Mouse (Mus musculus) myocyte (in vitro differentiated cells): Measurements from ENCODE around the gene Olr1.

Source experiments
- CEBPB ChIP-seq: IDR thresholded peaks from 2 replicates; pipeline ENCODE4 v1.6.1; 2011; ENCODE audit warnings: mild to moderate bottlenecking, moderate library complexity; ENCODE audit not compliant: poor library complexity, insufficient read depth, severe bottlenecking
- E2F4 ChIP-seq: IDR thresholded peaks from one replicate; pipeline ENCODE4 v1.6.1; 2011; ENCODE audit warnings: mild to moderate bottlenecking, control low read depth, moderate library complexity; ENCODE audit not compliant: insufficient read depth
- MAX ChIP-seq: IDR thresholded peaks from one replicate; pipeline ENCODE4 v1.6.1; 2011; ENCODE audit warnings: low read depth, mild to moderate bottlenecking, control low read depth
- MYOD1 ChIP-seq, 3 experiments: IDR thresholded peaks; one replicate each; pipeline ENCODE4 v1.6.1; 2011; ENCODE audit warnings: control low read depth in 2 of 3, low read depth in 2 of 3, mild to moderate bottlenecking in 2 of 3, moderate library complexity in 1 of 3; ENCODE audit not compliant: insufficient read length in 2 of 3, control insufficient read depth in 1 of 3
- POLR2A ChIP-seq: IDR thresholded peaks from one replicate; pipeline ENCODE4 v1.6.1; 2011; ENCODE audit warnings: low read depth, mild to moderate bottlenecking, control low read depth, moderate library complexity; ENCODE audit not compliant: insufficient read length
- POLR2AphosphoS2 ChIP-seq: IDR thresholded peaks from one replicate; pipeline ENCODE4 v1.6.1; 2011; ENCODE audit warnings: low read depth, control low read depth; ENCODE audit not compliant: insufficient read length
- TCF12 ChIP-seq: IDR thresholded peaks from one replicate; pipeline ENCODE4 v1.6.1; 2011; ENCODE audit warnings: mild to moderate bottlenecking, control low read depth; ENCODE audit not compliant: poor library complexity, insufficient read depth, severe bottlenecking
- TCF3 ChIP-seq: IDR thresholded peaks from one replicate; pipeline ENCODE4 v1.6.1; 2011; ENCODE audit warnings: low read depth, control low read depth; ENCODE audit not compliant: insufficient read length
- USF1 ChIP-seq: IDR thresholded peaks from one replicate; pipeline ENCODE4 v1.6.1; 2011; ENCODE audit warnings: low read depth, mild to moderate bottlenecking, control low read depth, moderate library complexity

DNA sequence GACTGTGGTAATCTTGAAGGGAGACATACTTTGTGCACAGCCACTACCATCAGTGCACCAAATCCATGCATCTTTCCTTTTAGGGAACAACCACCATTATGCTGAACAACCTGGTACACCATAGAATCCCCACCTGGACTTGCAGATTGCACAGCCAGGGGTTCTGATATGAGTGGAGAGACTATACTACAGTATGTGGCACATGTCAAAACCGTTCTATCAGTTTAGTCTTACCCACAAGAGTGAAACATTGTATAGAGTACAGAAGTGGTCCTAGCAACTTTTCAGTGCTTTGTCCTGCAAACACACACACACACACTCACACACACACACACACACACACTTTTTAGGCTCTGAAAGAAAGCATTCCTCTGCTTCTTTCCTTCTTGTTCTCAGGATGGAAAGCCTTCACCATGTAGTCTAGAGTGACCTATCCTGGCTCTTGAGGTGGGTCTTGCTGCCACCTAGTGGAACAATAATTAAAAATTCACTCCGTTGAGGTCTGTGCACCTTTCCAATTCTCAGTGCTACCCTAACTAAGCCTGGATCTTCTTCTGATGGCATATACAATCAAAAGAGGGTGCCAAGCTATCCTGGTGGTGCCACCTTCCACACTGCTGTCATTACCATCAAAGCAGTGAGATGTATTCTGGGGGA is 10.9 kb upstream of the Olr1 start:
- TF ChIP-seq CEBPB: no peak
- no peak for TF ChIP-seq POLR2AphosphoS2
- TF ChIP-seq POLR2A: no peak
- TF ChIP-seq TCF12: no peak
- no peak for TF ChIP-seq E2F4
- no peak for TF ChIP-seq MYOD1 (IDR thresholded peaks at IDR 0.05; ENCODE audit: control insufficient read depth in 1 of 3, insufficient read length in 2 of 3, low read depth in 2 of 3)
- TF ChIP-seq MAX: no peak
- TF ChIP-seq USF1: no peak
- no peak for TF ChIP-seq TCF3
